24 mouse cellular contexts compared by ENCODE assay signal in genomic region chr9:110343805-110344204, GRCm38 (mm10). TPM values are rescaled to one million over a fixed set of nuclear protein-coding genes. Genes with fewer than 3 reads are reported as not detected.
DNase-seq lines count a peak whose midpoint lies in the region; ATAC-seq and TF ChIP-seq lines count a peak whose summit lies in the region.
"Had no signal": no experiment of that assay in that cellular context is flagged by ENCODE, and none has a peak within 500 bp of the region (broad histone marks: within the 10 kb centered on the region; RNA-seq: fewer than 3 reads in every experiment).

No protein-coding gene starts in this region.

- H3K27me3 ChIP-seq in intestine, embryonic 15.5 days (replicated peaks) = no peaks in the 10 kb centered on the region
- no peaks in the 10 kb centered on the region for H3K27me3 ChIP-seq in intestine, postnatal 0 days (replicated peaks; ENCODE audit: control insufficient read depth, insufficient read depth, low read length)
- H3K27me3 ChIP-seq in lung, embryonic 16.5 days (ENCODE audit: control insufficient read depth, insufficient read depth, low read depth, low read length) = no peaks in the 10 kb centered on the region
- H3K27me3 ChIP-seq in liver, embryonic 14.5 days (ENCODE audit: control insufficient read depth, insufficient read depth, low read length) = no peaks in the 10 kb centered on the region
- no peaks in the 10 kb centered on the region for H3K27me3 ChIP-seq in forebrain, postnatal 0 days (ENCODE audit: insufficient read depth, low read length)
- H3K27me3 ChIP-seq: embryonic facial prominence, embryonic 12.5 days; forebrain, embryonic 12.5 days; heart, embryonic 15.5 days had no signal

- peaks cover 7% of the 10 kb centered on the region; the same call in 1 of the 2 replicates for H3K4me1 ChIP-seq in intestine, embryonic 15.5 days (replicated peaks)
- H3K4me1 ChIP-seq in intestine, postnatal 0 days (replicated peaks; ENCODE audit: control insufficient read depth, insufficient read depth, low read length) = 0 out of 2 replicates have a peak, but pooled peaks cover 2% of the 10 kb centered on the region
- peaks cover 9% of the 10 kb centered on the region for H3K4me1 ChIP-seq in lung, embryonic 16.5 days (replicated peaks; ENCODE audit: control insufficient read depth, insufficient read depth, low read length)
- peaks cover 0 to 5% of the 10 kb centered on the region in 2 experiments; a peak in 1 of 4 replicates for H3K4me1 ChIP-seq in liver, embryonic 14.5 days (replicated peaks; ENCODE audit: control insufficient read depth in 2 of 2, insufficient read depth in 2 of 2, low read length in 1 of 2)
- no peaks in the 10 kb centered on the region for H3K4me1 ChIP-seq in forebrain, postnatal 0 days (ENCODE audit: insufficient read depth)
- H3K4me1 ChIP-seq: forebrain, embryonic 12.5 days had no signal

- H3K4me3 ChIP-seq in intestine, embryonic 15.5 days (replicated peaks) = no peak overlapping the region
- no peak overlapping the region for H3K4me3 ChIP-seq in intestine, postnatal 0 days (ENCODE audit: low read depth, low read length)
- H3K4me3 ChIP-seq in lung, embryonic 16.5 days (ENCODE audit: low read length) = no peak overlapping the region
- H3K4me3 ChIP-seq in liver, embryonic 14.5 days (ENCODE audit: insufficient read depth in 1 of 2, low read depth in 2 of 2, low read length in 2 of 2) = no peak overlapping the region
- H3K4me3 ChIP-seq in forebrain, postnatal 0 days (ENCODE audit: low read depth, low read length) = no peak overlapping the region
- H3K4me3 ChIP-seq: embryonic facial prominence, embryonic 12.5 days; forebrain, embryonic 12.5 days; gastrocnemius, adult 2 months; heart, embryonic 10.5 days; heart, embryonic 15.5 days had no signal

- H3K27ac ChIP-seq in intestine, embryonic 15.5 days = no peak overlapping the region
- no peak overlapping the region for H3K27ac ChIP-seq in intestine, postnatal 0 days (ENCODE audit: low read depth, low read length)
- no peak overlapping the region for H3K27ac ChIP-seq in lung, embryonic 16.5 days (ENCODE audit: low read length)
- H3K27ac ChIP-seq in liver, embryonic 14.5 days = no peak overlapping the region
- H3K27ac ChIP-seq in forebrain, postnatal 0 days (ENCODE audit: low read depth, low read length) = no peak overlapping the region
- H3K27ac ChIP-seq: embryonic facial prominence, embryonic 12.5 days; forebrain, embryonic 12.5 days; gastrocnemius, adult 2 months; heart, embryonic 10.5 days; heart, embryonic 15.5 days; hindbrain, embryonic 14.5 days had no signal

- H3K36me3 ChIP-seq in intestine, embryonic 15.5 days = no peaks in the 10 kb centered on the region
- no peaks in the 10 kb centered on the region for H3K36me3 ChIP-seq in intestine, postnatal 0 days (ENCODE audit: control insufficient read depth, insufficient read depth)
- no peaks in the 10 kb centered on the region for H3K36me3 ChIP-seq in lung, embryonic 16.5 days (ENCODE audit: control insufficient read depth, insufficient read depth, low read length)
- no peaks in the 10 kb centered on the region for H3K36me3 ChIP-seq in liver, embryonic 14.5 days (replicated peaks; ENCODE audit: control insufficient read depth, insufficient read depth, low read depth)
- H3K36me3 ChIP-seq in forebrain, postnatal 0 days (ENCODE audit: insufficient read depth) = no peaks in the 10 kb centered on the region
- H3K36me3 ChIP-seq: embryonic facial prominence, embryonic 12.5 days; forebrain, embryonic 12.5 days; heart, embryonic 10.5 days; heart, embryonic 15.5 days had no signal

- ATAC-seq in intestine, embryonic 15.5 days = peak; percentile 23; the same call in 1 of the 2 replicates
- ATAC-seq in intestine, postnatal 0 days = no peak
- ATAC-seq in lung, embryonic 16.5 days (ENCODE audit: low read depth) = 0 out of 2 replicates have a peak, but pooled peaks have one; percentile 7
- ATAC-seq in liver, embryonic 14.5 days (ENCODE audit: insufficient read depth) = peak; percentile 79
- ATAC-seq in forebrain, postnatal 0 days = no peak
- ATAC-seq: CD4-positive, CD25-positive, alpha-beta regulatory T cell, adult 4 months; forebrain, embryonic 16.5 days had no signal

- no peaks in the 10 kb centered on the region for H3K9me3 ChIP-seq in intestine, embryonic 15.5 days
- no peaks in the 10 kb centered on the region for H3K9me3 ChIP-seq in intestine, postnatal 0 days (ENCODE audit: control insufficient read depth)
- no peaks in the 10 kb centered on the region for H3K9me3 ChIP-seq in lung, embryonic 16.5 days (ENCODE audit: control insufficient read depth, low read length)
- H3K9me3 ChIP-seq in liver, embryonic 14.5 days (ENCODE audit: control insufficient read depth, low read length) = no peaks in the 10 kb centered on the region
- no peaks in the 10 kb centered on the region for H3K9me3 ChIP-seq in forebrain, postnatal 0 days (ENCODE audit: low read length)
- H3K9me3 ChIP-seq: embryonic facial prominence, embryonic 12.5 days; forebrain, embryonic 12.5 days; G1E; heart, embryonic 10.5 days; heart, embryonic 15.5 days had no signal

- no peak for TF ChIP-seq CTCF in intestine, postnatal 0 days (IDR thresholded peaks at IDR 0.05; ENCODE audit: low read depth)
- no peak for TF ChIP-seq CTCF in liver, embryonic 14.5 days (IDR thresholded peaks at IDR 0.05; ENCODE audit: low read depth)
- no peak for TF ChIP-seq CTCF in forebrain, postnatal 0 days (IDR thresholded peaks at IDR 0.05; ENCODE audit: low read depth)

- DNase-seq in lung, postnatal 14 days = no peak
- peak in 1 of 3 experiments; percentile 25 for DNase-seq in liver, embryonic 14.5 days (ENCODE audit: low read depth in 3 of 3, low spot score in 3 of 3)
- DNase-seq in yolk sac, embryonic 10.5 days (ENCODE audit: low spot score) = peak; percentile 85
- no peak for DNase-seq in cerebellum, adult 11 months
- DNase-seq in forebrain, postnatal 0 days = no peak
- DNase-seq: adrenal gland, adult 8-10 months; adrenal gland, postnatal 36 days; B cell, adult 2 months; cerebellum, adult 9-10 months; cerebellum, postnatal 25 days; gastrocnemius, adult 2 months; heart, adult 18-20 months; heart, postnatal 14 days had no signal

- WGBS in intestine, embryonic 15.5 days = 23% methylated on average over 6 of the region's 6 CpGs
- 16% methylated on average over 6 of the region's 6 CpGs for WGBS in intestine, postnatal 0 days
- WGBS in lung, embryonic 16.5 days = 28% methylated on average over 6 of the region's 6 CpGs
- 63% methylated on average over 6 of the region's 6 CpGs for WGBS in liver, embryonic 14.5 days (ENCODE audit: insufficient replicate concordance)
- 72% methylated on average over 6 of the region's 6 CpGs for WGBS in forebrain, postnatal 0 days

- no peak for TF ChIP-seq EP300 in liver, embryonic 14.5 days (IDR thresholded peaks at IDR 0.05; ENCODE audit: low read depth)

- H3K4me2 ChIP-seq in intestine, embryonic 15.5 days (replicated peaks) = no peak overlapping the region
- H3K4me2 ChIP-seq in intestine, postnatal 0 days (replicated peaks; ENCODE audit: low read depth) = no peak overlapping the region
- no peak overlapping the region for H3K4me2 ChIP-seq in lung, embryonic 16.5 days (ENCODE audit: low read depth, low read length)
- H3K4me2 ChIP-seq in liver, embryonic 14.5 days (ENCODE audit: low read depth) = peak overlapping the region; percentile 9; the same call in 1 of the 2 replicates
- no peak overlapping the region for H3K4me2 ChIP-seq in forebrain, postnatal 0 days (ENCODE audit: low read depth)
- H3K4me2 ChIP-seq: embryonic facial prominence, embryonic 12.5 days; forebrain, embryonic 12.5 days; heart, embryonic 15.5 days; hindbrain, embryonic 14.5 days had no signal

- no peak overlapping the region for H3K9ac ChIP-seq in intestine, embryonic 15.5 days
- no peak overlapping the region for H3K9ac ChIP-seq in intestine, postnatal 0 days (ENCODE audit: low read depth, low read length)
- H3K9ac ChIP-seq in lung, embryonic 16.5 days (ENCODE audit: low read length) = no peak overlapping the region
- no peak overlapping the region for H3K9ac ChIP-seq in liver, embryonic 14.5 days (replicated peaks)
- H3K9ac ChIP-seq in forebrain, postnatal 0 days = no peak overlapping the region
- H3K9ac ChIP-seq: embryonic facial prominence, embryonic 12.5 days; forebrain, embryonic 12.5 days; heart, embryonic 15.5 days; hindbrain, embryonic 14.5 days had no signal

RNA-seq across cellular contexts. Expression of gene Scap, which starts 10.7 kb away (rescaled TPM):
- 29.7 and 31.4 TPM in 2 replicates for polyA plus RNA-seq in intestine, embryonic 15.5 days (2015; fragmentation: Nextera tagmentation; extraction: Ambion mirVana)
- polyA plus RNA-seq in intestine, postnatal 0 days (2015; fragmentation: Nextera tagmentation; extraction: Ambion mirVana) = 14.9 and 15.7 TPM in 2 replicates
- polyA plus RNA-seq in lung, embryonic 16.5 days (2015; fragmentation: Nextera tagmentation; extraction: Ambion mirVana) = 24.6 and 26.2 TPM in 2 replicates
- polyA plus RNA-seq in liver, embryonic 14.5 days (2012; rRNA removed) = 9.4 and 12.3 TPM in 2 replicates
- polyA plus RNA-seq in liver, embryonic 14.5 days (2014; fragmentation: Nextera tagmentation; extraction: Ambion mirVana) = 15.6 and 18.9 TPM in 2 replicates
- total RNA-seq in forebrain, postnatal 0 days (2014; rRNA removed) = 87.6 and 111 TPM in 2 replicates
- polyA plus RNA-seq in forebrain, postnatal 0 days (2015; fragmentation: Nextera tagmentation; extraction: Ambion mirVana) = 40.1 and 49.5 TPM in 2 replicates

RNA-seq across cellular contexts. Expression of gene Elp6, which starts 38.8 kb away (rescaled TPM):
- 22.0 and 22.3 TPM in 2 replicates for polyA plus RNA-seq in intestine, embryonic 15.5 days (2015; fragmentation: Nextera tagmentation; extraction: Ambion mirVana)
- polyA plus RNA-seq in intestine, postnatal 0 days (2015; fragmentation: Nextera tagmentation; extraction: Ambion mirVana) = 6.3 and 7.5 TPM in 2 replicates
- polyA plus RNA-seq in lung, embryonic 16.5 days (2015; fragmentation: Nextera tagmentation; extraction: Ambion mirVana) = 24.1 and 27.0 TPM in 2 replicates
- polyA plus RNA-seq in liver, embryonic 14.5 days (2012; rRNA removed) = 7.7 and 8.0 TPM in 2 replicates
- 6.3 and 7.5 TPM in 2 replicates for polyA plus RNA-seq in liver, embryonic 14.5 days (2014; fragmentation: Nextera tagmentation; extraction: Ambion mirVana)
- total RNA-seq in forebrain, postnatal 0 days (2014; rRNA removed) = 27.8 and 35.2 TPM in 2 replicates
- polyA plus RNA-seq in forebrain, postnatal 0 days (2015; fragmentation: Nextera tagmentation; extraction: Ambion mirVana) = 27.1 and 27.5 TPM in 2 replicates

Comparison
In these comparisons a context has a peak if more than half of its experiments do, and no peak if none do; other contexts are left out.
1. ATAC-seq: peak in intestine, embryonic 15.5 days (single experiment), lung, embryonic 16.5 days (single experiment) and liver, embryonic 14.5 days (single experiment); none in intestine, postnatal 0 days (single experiment) and forebrain, postnatal 0 days (single experiment).